Mouse (Mus musculus) midbrain, embryonic 14.5 days (tissue): ENCODE measurements at regions not wholly inside any gene's neighbourhood (a gene's known extent, or its start where the extent isn't known, plus 50 kb on each side); places are given as distances from the start of the nearest gene placed in this dataset.

ENCODE experiments used
- ATAC-seq: fragments of 200-750 bp; cut with Nextera tagmentation; 2 replicates; pipeline ENCODE4 v1.8.0; 2017; ENCODE audit warnings: moderate number of reproducible peaks, moderate library complexity; ENCODE audit not compliant: low FRiP score, low TSS enrichment
- DNase-seq: peaks from one replicate; pipeline ENCODE4 v3.0.0-alpha.2; 2015
- H3K27ac ChIP-seq: fragments of 300-500 bp; sonication (generic); replicated peaks from 2 replicates; pipeline ENCODE4 v1.5.1; 2014; ENCODE audit warnings: mild to moderate bottlenecking, low read depth, low read length, moderate library complexity
- H3K27me3 ChIP-seq: fragments of 300-500 bp; sonication (generic); 2 replicates; pipeline ENCODE4 v1.6.1; 2014; ENCODE audit warnings: low read length, control low read depth, mixed read lengths; ENCODE audit not compliant: control insufficient read depth, insufficient read depth
- H3K36me3 ChIP-seq: fragments of 300-500 bp; sonication (generic); 2 replicates; pipeline ENCODE4 v1.6.1; 2014; ENCODE audit warnings: low read length, control low read depth; ENCODE audit not compliant: control insufficient read depth, insufficient read depth
- H3K4me1 ChIP-seq: fragments of 300-500 bp; sonication (generic); 2 replicates; pipeline ENCODE4 v1.6.1; 2014; ENCODE audit warnings: mild to moderate bottlenecking, antibody characterized with exemption, low read length, control low read depth; ENCODE audit not compliant: control insufficient read depth, insufficient read depth
- H3K4me2 ChIP-seq: fragments of 300-500 bp; sonication (generic); 2 replicates; pipeline ENCODE4 v1.6.1; 2014; ENCODE audit warnings: mild to moderate bottlenecking, low read length, moderate library complexity
- H3K4me3 ChIP-seq: fragments of 300-500 bp; sonication (generic); replicated peaks from 2 replicates; pipeline ENCODE4 v1.5.1; 2014; ENCODE audit warnings: low read depth, low read length
- H3K9ac ChIP-seq: fragments of 300-500 bp; sonication (generic); replicated peaks from 2 replicates; pipeline ENCODE4 v1.6.1; 2014; ENCODE audit warnings: mild to moderate bottlenecking, low read length, moderate library complexity
- H3K9me3 ChIP-seq: fragments of 300-500 bp; sonication (generic); 2 replicates; pipeline ENCODE4 v1.6.1; 2016; ENCODE audit warnings: low read length, control low read depth, mixed read lengths; ENCODE audit not compliant: control insufficient read depth
- WGBS: fragments of 180-500 bp; shearing (Covaris S2); extraction: QIAGEN DNeasy Blood & Tissue Kit; methylation state at CpG from one replicate; pipeline ENCODE4 v1.1.7; 2014; 5-methylcytosine and 5-hydroxymethylcytosine counted together

GRCm38 (mm10) chr16:30678708-30679492 is 79.4 kb downstream of the Fam43a start:
- WGBS: 82% methylated on average over 9 of the region's 9 CpGs
- Histone ChIP-seq H3K27ac (no peak overlapping the region), H3K27me3 (no peaks in the 10 kb centered on the region), H3K4me3 (no peak overlapping the region), H3K9ac (no peak overlapping the region), H3K9me3 (no peaks in the 10 kb centered on the region), H3K36me3 (no peaks in the 10 kb centered on the region), H3K4me2 (no peak overlapping the region), H3K4me1 (no peaks in the 10 kb centered on the region)
- DNase-seq (no peak), ATAC-seq (no peak)

- Histone ChIP-seq H3K4me3 (no peak overlapping the region), H3K27ac (no peak overlapping the region), H3K4me1 (no peaks in the 10 kb centered on the region), H3K9ac (no peak overlapping the region), H3K9me3 (no peaks in the 10 kb centered on the region), H3K27me3 (no peaks in the 10 kb centered on the region), H3K36me3 (no peaks in the 10 kb centered on the region), H3K4me2 (no peak overlapping the region)
- DNase-seq: no peak
- ATAC-seq: no peak
- WGBS: 92% methylated on average over 3 of the region's 3 CpGs
Measured at GRCm38 (mm10) chr16:30679493-30679811, 79.9 kb downstream of the Fam43a start.

GRCm38 (mm10) chr16:30681421-30681820 is 81.9 kb downstream of the Fam43a start:
- DNase-seq (no peak), ATAC-seq (no peak)
- Histone ChIP-seq H3K36me3 (no peaks in the 10 kb centered on the region), H3K4me1 (no peaks in the 10 kb centered on the region), H3K27me3 (no peaks in the 10 kb centered on the region), H3K4me3 (no peak overlapping the region), H3K9me3 (no peaks in the 10 kb centered on the region), H3K27ac (no peak overlapping the region), H3K4me2 (no peak overlapping the region), H3K9ac (no peak overlapping the region)
- WGBS: 78% methylated on average over 4 of the region's 4 CpGs

GRCm38 (mm10) chr16:30683986-30684385 is 84.5 kb downstream of the Fam43a start:
- DNase-seq: no peak
- whole genome bisulfite sequencing: 91% methylated on average over 3 of the region's 3 CpGs
- no peak for ATAC-seq

GRCm38 (mm10) chr16:30686536-30686935 is 87.0 kb downstream of the Fam43a start:
- Histone ChIP-seq H3K9me3 (no peaks in the 10 kb centered on the region), H3K36me3 (no peaks in the 10 kb centered on the region), H3K4me2 (no peak overlapping the region), H3K9ac (no peak overlapping the region), H3K27ac (no peak overlapping the region), H3K27me3 (no peaks in the 10 kb centered on the region), H3K4me1 (no peaks in the 10 kb centered on the region), H3K4me3 (no peak overlapping the region)
- WGBS: 84% methylated on average over 6 of the region's 6 CpGs
- ATAC-seq: no peak
- no peak for DNase-seq

More at GRCm38 (mm10) chr16:30683986-30684385, 84.5 kb downstream of the Fam43a start:
- Histone ChIP-seq H3K36me3 (no peaks in the 10 kb centered on the region), H3K4me1 (no peaks in the 10 kb centered on the region), H3K9me3 (no peaks in the 10 kb centered on the region), H3K4me3 (no peak overlapping the region), H3K9ac (no peak overlapping the region), H3K27ac (no peak overlapping the region), H3K4me2 (no peak overlapping the region), H3K27me3 (no peaks in the 10 kb centered on the region)

- H3K9me3 ChIP-seq: no peaks in the 10 kb centered on the region
- H3K4me2 ChIP-seq: no peak overlapping the region
- no peaks in the 10 kb centered on the region for H3K36me3 ChIP-seq
- no peaks in the 10 kb centered on the region for H3K27me3 ChIP-seq
- ATAC-seq: no peak
- no peaks in the 10 kb centered on the region for H3K4me1 ChIP-seq
- no peak for DNase-seq
- WGBS: 86% methylated on average over 6 of the region's 6 CpGs
- H3K27ac ChIP-seq: no peak overlapping the region
- no peak overlapping the region for H3K9ac ChIP-seq
- no peak overlapping the region for H3K4me3 ChIP-seq
Measured at GRCm38 (mm10) chr16:30687225-30687624, 87.7 kb downstream of the Fam43a start.

GRCm38 (mm10) chr16:30687682-30688081 is 88.2 kb downstream of the Fam43a start:
- no peak overlapping the region for H3K4me2 ChIP-seq
- no peak for DNase-seq
- H3K4me1 ChIP-seq: no peaks in the 10 kb centered on the region
- no peaks in the 10 kb centered on the region for H3K9me3 ChIP-seq
- no peak for ATAC-seq
- H3K4me3 ChIP-seq: no peak overlapping the region
- H3K27me3 ChIP-seq: no peaks in the 10 kb centered on the region
- no peak overlapping the region for H3K27ac ChIP-seq
- H3K36me3 ChIP-seq: no peaks in the 10 kb centered on the region
- H3K9ac ChIP-seq: no peak overlapping the region
- WGBS: 91% methylated on average over 8 of the region's 8 CpGs

GRCm38 (mm10) chr16:30690531-30690930 is 91.0 kb downstream of the Fam43a start:
- Histone ChIP-seq H3K27me3 (no peaks in the 10 kb centered on the region), H3K4me3 (no peak overlapping the region), H3K27ac (no peak overlapping the region), H3K4me1 (no peaks in the 10 kb centered on the region), H3K9me3 (no peaks in the 10 kb centered on the region), H3K36me3 (no peaks in the 10 kb centered on the region), H3K4me2 (no peak overlapping the region), H3K9ac (no peak overlapping the region)
- WGBS: 82% methylated on average over 4 of the region's 4 CpGs
- DNase-seq (no peak), ATAC-seq (no peak)

- H3K36me3 ChIP-seq: no peaks in the 10 kb centered on the region
Measured at GRCm38 (mm10) chr16:30691964-30692363, 92.4 kb downstream of the Fam43a start.

More at GRCm38 (mm10) chr16:30691964-30692363, 92.4 kb downstream of the Fam43a start:
- Histone ChIP-seq H3K9ac (no peak overlapping the region), H3K4me3 (no peak overlapping the region), H3K4me2 (no peak overlapping the region), H3K4me1 (no peaks in the 10 kb centered on the region), H3K27ac (no peak overlapping the region), H3K27me3 (no peaks in the 10 kb centered on the region), H3K9me3 (no peaks in the 10 kb centered on the region)
- WGBS: 92% methylated on average over 15 of the region's 15 CpGs
- no peak for DNase-seq
- no peak for ATAC-seq
